Mouse (Mus musculus) limb, embryonic 11.5 days (tissue): Measurements from ENCODE around the gene Dydc2. TPM values are rescaled to one million over a fixed set of nuclear protein-coding genes. Genes with fewer than 3 reads are reported as not detected.

ENCODE experiments used
- ATAC-seq: fragments of 200-750 bp; cut with Nextera tagmentation; 2 replicates; pipeline ENCODE4 v1.8.0; 2017; ENCODE audit warnings: low read depth; ENCODE audit not compliant: insufficient number of reproducible peaks, low FRiP score, low TSS enrichment
- DNase-seq: peaks from one replicate; pipeline ENCODE4 v3.0.0-alpha.2; 2015; ENCODE audit warnings: low spot score
- H3K27ac ChIP-seq: fragments of 300-500 bp; sonication (generic); replicated peaks from 2 replicates; pipeline ENCODE4 v1.5.1; 2014; ENCODE audit warnings: low read depth, mild to moderate bottlenecking, low read length
- H3K27me3 ChIP-seq: fragments of 300-500 bp; sonication (generic); 2 replicates; pipeline ENCODE4 v1.6.1; 2014; ENCODE audit warnings: mild to moderate bottlenecking, low read length, mixed read lengths; ENCODE audit not compliant: control insufficient read depth, insufficient read depth
- H3K36me3 ChIP-seq: fragments of 300-500 bp; sonication (generic); 2 replicates; pipeline ENCODE4 v1.6.1; 2014; ENCODE audit warnings: mild to moderate bottlenecking, low read length, moderate library complexity, mixed read lengths; ENCODE audit not compliant: control insufficient read depth, insufficient read depth
- H3K4me1 ChIP-seq: fragments of 300-500 bp; sonication (generic); 2 replicates; pipeline ENCODE4 v1.6.1; 2014; ENCODE audit warnings: low read length, mixed read lengths; ENCODE audit not compliant: control insufficient read depth, insufficient read depth
- H3K4me2 ChIP-seq: fragments of 300-500 bp; sonication (generic); 2 replicates; pipeline ENCODE4 v1.6.1; 2014; ENCODE audit warnings: low read depth, mild to moderate bottlenecking, moderate library complexity; ENCODE audit not compliant: severe bottlenecking
- H3K4me3 ChIP-seq: fragments of 300-500 bp; sonication (generic); 2 replicates; pipeline ENCODE4 v1.5.1; 2014; ENCODE audit warnings: low read depth, low read length
- H3K9ac ChIP-seq: fragments of 300-500 bp; sonication (generic); 2 replicates; pipeline ENCODE4 v1.6.1; 2014; ENCODE audit warnings: mild to moderate bottlenecking, low read length
- H3K9me3 ChIP-seq: fragments of 300-500 bp; sonication (generic); 2 replicates; pipeline ENCODE4 v1.6.1; 2016; ENCODE audit warnings: low read length; ENCODE audit not compliant: control insufficient read depth
- WGBS: fragments of 180-500 bp; shearing (Covaris S2); extraction: QIAGEN DNeasy Blood & Tissue Kit; methylation state at CpG from one replicate; pipeline ENCODE4 v1.1.7; 2014; 5-methylcytosine and 5-hydroxymethylcytosine counted together
- polyA plus RNA-seq: library from polyadenylated mRNA; unstranded; fragments of >200 nt; fragmentation: Nextera tagmentation; extraction: Ambion mirVana; gene quantifications from 2 replicates; pipeline ENCODE4 v1.2.1, GENCODE M21; 2014

Gene Dydc2
- polyA plus RNA-seq, 1 experiment from 2014 or later: not detected

GRCm38 (mm10) chr14:41030989-41031513 is 38.0 kb downstream of the Dydc2 start:
- DNase-seq (no peak), ATAC-seq (no peak)
- Histone ChIP-seq H3K4me2 (no peak overlapping the region), H3K27ac (no peak overlapping the region), H3K27me3 (no peaks in the 10 kb centered on the region), H3K4me1 (no peaks in the 10 kb centered on the region), H3K4me3 (no peak overlapping the region), H3K36me3 (no peaks in the 10 kb centered on the region), H3K9ac (no peak overlapping the region), H3K9me3 (no peaks in the 10 kb centered on the region)
- WGBS: 92% methylated on average over 6 of the region's 6 CpGs

DNA sequence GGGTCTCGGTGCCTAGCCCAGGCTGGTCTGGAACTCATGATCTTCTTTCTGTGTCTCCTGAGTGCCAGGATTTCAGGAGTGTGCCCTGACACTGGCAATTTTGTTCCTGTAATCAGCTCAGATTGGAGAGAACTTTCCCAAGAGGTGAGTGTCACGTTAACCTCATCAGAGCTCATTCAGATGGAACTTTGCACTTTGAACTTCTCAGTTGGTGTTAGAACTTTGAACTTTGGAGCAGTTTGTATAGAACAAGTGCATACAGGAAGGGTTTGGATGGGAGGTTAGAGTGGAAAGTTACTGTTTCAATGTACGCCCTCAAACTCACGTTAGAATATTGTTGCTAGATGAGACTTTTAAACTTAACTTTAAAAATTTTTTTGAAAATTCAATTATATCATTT is 39.7 kb downstream of the Dydc2 start:
- ATAC-seq (no peak), DNase-seq (no peak)
- WGBS: 78% methylated on average over 4 of the region's 4 CpGs
- Histone ChIP-seq H3K27ac (no peak overlapping the region), H3K36me3 (no peaks in the 10 kb centered on the region), H3K4me3 (no peak overlapping the region), H3K27me3 (no peaks in the 10 kb centered on the region), H3K9me3 (no peaks in the 10 kb centered on the region), H3K4me2 (no peak overlapping the region), H3K9ac (no peak overlapping the region), H3K4me1 (no peaks in the 10 kb centered on the region)

DNA sequence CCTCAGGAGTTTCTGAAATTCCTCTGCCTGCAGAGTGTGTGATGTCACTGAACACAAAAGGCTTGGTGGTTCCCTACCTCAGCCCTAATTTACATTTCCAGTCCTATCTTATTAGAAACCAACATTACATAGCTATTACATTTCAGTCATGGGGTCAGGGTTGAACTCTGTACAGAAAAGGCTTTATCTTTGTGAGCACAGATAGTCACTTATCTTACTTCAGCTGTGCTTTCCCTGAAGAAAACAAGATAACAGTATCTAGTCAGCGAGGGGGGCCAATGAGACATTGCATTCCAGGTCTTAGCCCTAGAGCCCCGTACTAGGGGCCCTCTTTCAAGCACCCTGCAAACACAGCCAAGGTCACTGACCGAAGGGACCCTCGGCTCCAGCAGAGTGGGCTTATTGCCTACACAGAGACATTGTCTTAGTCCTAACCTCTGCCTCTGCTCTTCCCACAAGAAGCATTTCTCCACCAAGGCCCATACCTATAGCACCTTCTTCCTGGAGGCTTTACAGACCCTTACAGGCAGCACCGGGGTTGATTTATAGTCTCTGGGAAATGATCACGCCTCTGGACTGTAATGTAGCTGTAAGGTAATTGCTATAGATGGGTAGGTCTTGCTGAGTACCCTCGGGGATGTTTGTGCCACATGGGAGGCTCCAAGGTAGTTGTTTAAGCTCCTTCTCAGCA is 43.3 kb downstream of the Dydc2 start:
- no peak overlapping the region for H3K9ac ChIP-seq
- WGBS: 66% methylated on average over 7 of the region's 7 CpGs
- H3K27ac ChIP-seq: no peak overlapping the region
- no peaks in the 10 kb centered on the region for H3K27me3 ChIP-seq
- no peaks in the 10 kb centered on the region for H3K4me1 ChIP-seq
- H3K4me2 ChIP-seq: no peak overlapping the region
- no peaks in the 10 kb centered on the region for H3K9me3 ChIP-seq
- ATAC-seq: no peak
- DNase-seq: no peak
- H3K36me3 ChIP-seq: no peaks in the 10 kb centered on the region
- H3K4me3 ChIP-seq: no peak overlapping the region

GRCm38 (mm10) chr14:41025087-41025486 is 43.9 kb downstream of the Dydc2 start:
- no peak overlapping the region for H3K4me2 ChIP-seq
- H3K36me3 ChIP-seq: no peaks in the 10 kb centered on the region
- ATAC-seq: no peak
- no peak overlapping the region for H3K27ac ChIP-seq
- H3K4me3 ChIP-seq: no peak overlapping the region
- no peaks in the 10 kb centered on the region for H3K27me3 ChIP-seq
- H3K9me3 ChIP-seq: no peaks in the 10 kb centered on the region
- 86% methylated on average over 2 of the region's 2 CpGs for WGBS
- H3K4me1 ChIP-seq: no peaks in the 10 kb centered on the region
- no peak for DNase-seq
- H3K9ac ChIP-seq: no peak overlapping the region

DNA sequence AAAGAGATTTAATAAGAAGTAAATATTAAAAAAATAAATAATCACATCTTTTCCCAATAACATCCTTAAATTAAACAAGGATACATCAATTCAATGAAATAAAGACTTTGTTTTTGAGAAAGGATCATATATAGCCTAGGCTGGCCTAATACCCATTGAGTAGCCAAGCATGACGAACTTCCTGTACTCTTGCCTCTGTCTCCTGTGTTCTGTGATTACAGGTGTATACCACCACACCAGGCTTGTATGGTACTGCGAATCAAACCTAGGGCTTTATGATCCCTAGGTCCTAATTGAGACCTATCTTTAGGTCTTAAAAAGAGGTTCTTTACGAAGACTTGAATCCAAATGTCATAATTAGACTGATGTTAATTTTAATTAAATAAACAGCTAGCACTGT is 47.8 kb downstream of the Dydc2 start:
- Histone ChIP-seq H3K4me1 (no peaks in the 10 kb centered on the region), H3K4me2 (no peak overlapping the region), H3K27me3 (no peaks in the 10 kb centered on the region), H3K36me3 (no peaks in the 10 kb centered on the region), H3K9me3 (no peaks in the 10 kb centered on the region), H3K27ac (no peak overlapping the region), H3K9ac (no peak overlapping the region), H3K4me3 (no peak overlapping the region)
- WGBS: 88% methylated on average over 3 of the region's 3 CpGs
- ATAC-seq (no peak), DNase-seq (no peak)

GRCm38 (mm10) chr14:41017460-41017859 is 51.5 kb downstream of the Dydc2 start:
- Histone ChIP-seq H3K9me3 (no peaks in the 10 kb centered on the region), H3K27ac (no peak overlapping the region), H3K36me3 (no peaks in the 10 kb centered on the region), H3K9ac (no peak overlapping the region), H3K4me2 (no peak overlapping the region), H3K4me3 (no peak overlapping the region), H3K27me3 (no peaks in the 10 kb centered on the region), H3K4me1 (no peaks in the 10 kb centered on the region)
- DNase-seq (no peak), ATAC-seq (no peak)
- WGBS: 88% methylated on average over 5 of the region's 5 CpGs

DNA sequence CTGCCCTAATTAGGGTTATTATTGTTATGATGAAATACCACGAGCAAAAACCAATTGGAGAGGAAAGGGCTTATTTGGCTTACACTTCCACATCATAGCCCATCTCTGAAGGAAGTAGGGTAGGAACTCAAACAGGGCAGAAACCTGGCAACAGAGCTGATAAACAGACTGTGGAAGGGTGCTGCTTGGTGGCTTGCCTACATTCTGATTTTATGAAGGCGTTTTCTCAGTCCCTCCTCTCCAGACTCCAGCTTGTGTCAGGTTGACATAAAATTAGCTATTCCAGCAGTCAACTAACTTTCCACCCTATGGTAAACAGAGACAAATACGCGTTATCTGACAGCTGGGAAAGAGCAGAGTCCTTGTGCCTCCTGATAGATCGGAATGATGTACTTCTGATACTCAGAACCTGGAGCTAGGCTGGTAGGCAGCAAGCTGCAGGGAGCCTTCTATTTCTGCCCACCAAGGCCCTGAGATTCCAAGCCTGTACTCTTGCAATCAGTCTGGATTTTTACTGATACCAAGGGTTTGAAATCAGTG is 54.2 kb downstream of the Dydc2 start:
- Histone ChIP-seq H3K4me2 (no peak overlapping the region), H3K36me3 (no peaks in the 10 kb centered on the region), H3K27me3 (no peaks in the 10 kb centered on the region), H3K9me3 (no peaks in the 10 kb centered on the region), H3K4me1 (no peaks in the 10 kb centered on the region), H3K27ac (no peak overlapping the region), H3K4me3 (no peak overlapping the region), H3K9ac (no peak overlapping the region)
- 78% methylated on average over 5 of the region's 5 CpGs for WGBS
- no peak for DNase-seq
- ATAC-seq: no peak

DNA sequence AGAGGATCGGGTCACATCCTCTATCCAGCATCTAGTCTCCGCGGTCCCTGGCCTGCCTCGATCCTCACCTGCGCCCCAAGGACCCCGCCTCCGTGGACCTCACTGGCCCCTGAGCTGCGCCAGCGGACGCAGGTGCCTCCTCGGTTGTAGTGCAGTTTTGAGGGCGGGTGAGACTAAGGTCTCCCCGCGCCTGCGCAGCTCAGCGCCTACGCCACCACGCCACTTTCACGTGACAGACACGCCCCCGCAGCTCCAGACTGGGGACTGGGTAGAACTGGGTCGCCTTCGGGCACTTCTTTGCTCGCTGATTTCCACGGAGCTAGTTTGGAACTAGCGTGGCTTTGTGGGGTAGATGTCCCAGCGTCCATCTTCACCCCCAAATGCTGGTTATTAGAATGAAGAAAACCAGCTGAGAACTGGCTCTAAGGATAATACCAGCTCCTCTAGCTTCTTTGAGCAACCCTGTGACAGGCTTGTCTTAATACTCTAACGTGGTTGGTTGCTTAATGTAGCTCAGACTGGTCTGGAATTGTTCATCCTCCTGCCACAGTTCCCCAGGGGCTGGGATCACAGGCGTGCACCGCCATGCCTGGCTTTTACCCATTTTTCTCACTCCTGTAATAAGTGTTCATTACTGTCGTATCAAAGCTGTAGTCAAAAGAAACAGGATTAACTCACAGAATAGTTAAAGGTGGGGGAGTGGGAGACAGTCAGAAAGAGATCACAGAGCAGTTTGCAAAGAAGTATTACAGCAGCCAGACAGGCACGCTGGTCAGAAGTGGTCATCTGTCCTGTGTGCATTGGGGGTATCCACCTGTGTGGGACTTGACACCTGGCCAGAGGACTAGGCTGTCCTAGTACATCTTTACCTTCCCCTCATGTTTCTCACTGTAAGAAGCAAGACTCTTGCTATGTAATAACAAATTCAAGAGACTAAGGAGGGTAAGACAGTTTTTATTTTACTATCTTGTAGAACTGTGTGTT is 55.1 kb downstream of the Dydc2 start, which contains the start of gene Fam213a:
Gene Fam213a, minus strand, starts transcription at position 159 of the 984 bp plus-strand sequence.
- Histone ChIP-seq H3K36me3 (no peaks in the 10 kb centered on the region), H3K27me3 (no peaks in the 10 kb centered on the region), H3K4me3 (peak within 1 kb of the TSS; percentile 55), H3K9me3 (no peaks in the 10 kb centered on the region), H3K4me2 (peak within 1 kb of the TSS; percentile 74), H3K9ac (peak within 1 kb of the TSS; percentile 63), H3K27ac (no peak within 1 kb of the TSS), H3K4me1 (no peaks in the 10 kb centered on the region)
- DNase-seq: peak; percentile 86
- ATAC-seq: peak; percentile 95
- 6% methylated on average over 32 of the region's 32 CpGs for WGBS
